Mouse (Mus musculus) small intestine, adult 2 months (tissue): ENCODE measurements around the gene Tns1. TPM values are rescaled to one million over a fixed set of nuclear protein-coding genes. Genes with fewer than 3 reads are reported as not detected.
A peak's percentile ranks its signal among the peaks of the same experiment; 100 is the strongest.

Source experiments
- H3K27ac ChIP-seq: fragments of 200-500 bp; 2 replicates; pipeline ENCODE4 v1.5.1; 2012; ENCODE audit warnings: low read depth, low read length, control low read depth, inconsistent platforms; ENCODE audit not compliant: insufficient read depth
- H3K27me3 ChIP-seq: fragments of 200-500 bp; 2 replicates; pipeline ENCODE4 v1.6.1; 2012; ENCODE audit warnings: mild to moderate bottlenecking, moderate library complexity, low read length, inconsistent platforms; ENCODE audit not compliant: control insufficient read depth, insufficient read depth
- H3K36me3 ChIP-seq: fragments of 200-500 bp; 2 replicates; pipeline ENCODE4 v1.6.1; 2012; ENCODE audit warnings: mild to moderate bottlenecking, low read length, control low read depth, inconsistent platforms; ENCODE audit not compliant: control insufficient read depth, insufficient read depth
- H3K4me1 ChIP-seq: fragments of 200-500 bp; 2 replicates; pipeline ENCODE4 v1.6.1; 2012; ENCODE audit warnings: low read length, inconsistent platforms, mixed read lengths; ENCODE audit not compliant: control insufficient read depth, insufficient read depth, insufficient read length
- H3K4me3 ChIP-seq: fragments of 200-500 bp; 2 replicates; pipeline ENCODE4 v1.5.1; 2012; ENCODE audit warnings: low read depth, mild to moderate bottlenecking, control low read depth, inconsistent platforms, low read length, moderate library complexity
- CTCF ChIP-seq: fragments of 200-500 bp; IDR thresholded peaks from 2 replicates; pipeline ENCODE4 v1.5.1; 2012; ENCODE audit warnings: low read depth, mild to moderate bottlenecking, control low read depth, inconsistent platforms, low read length, moderate library complexity, mixed read lengths; ENCODE audit not compliant: insufficient replicate concordance, insufficient read length; ENCODE audit errors: extremely low read depth
- POLR2A ChIP-seq: fragments of 200-500 bp; IDR thresholded peaks from 2 replicates; pipeline ENCODE4 v1.6.1; 2012; ENCODE audit warnings: low read depth, mild to moderate bottlenecking, control low read depth, inconsistent platforms, low read length, moderate library complexity
- WGBS: fragments of 180-500 bp; shearing (Covaris S2); methylation state at CpG from one replicate; pipeline ENCODE4 v1.1.7; 2018; 5-methylcytosine and 5-hydroxymethylcytosine counted together
- polyA plus RNA-seq: library from polyadenylated mRNA; depleted of rRNA; stranded (reverse); fragments of >200 nt; gene quantifications from 2 replicates; pipeline ENCODE4 v1.2.3, GENCODE M21; 2012

Gene Tns1
- polyA plus RNA-seq, 1 experiment, result 79.6 TPM

DNA sequence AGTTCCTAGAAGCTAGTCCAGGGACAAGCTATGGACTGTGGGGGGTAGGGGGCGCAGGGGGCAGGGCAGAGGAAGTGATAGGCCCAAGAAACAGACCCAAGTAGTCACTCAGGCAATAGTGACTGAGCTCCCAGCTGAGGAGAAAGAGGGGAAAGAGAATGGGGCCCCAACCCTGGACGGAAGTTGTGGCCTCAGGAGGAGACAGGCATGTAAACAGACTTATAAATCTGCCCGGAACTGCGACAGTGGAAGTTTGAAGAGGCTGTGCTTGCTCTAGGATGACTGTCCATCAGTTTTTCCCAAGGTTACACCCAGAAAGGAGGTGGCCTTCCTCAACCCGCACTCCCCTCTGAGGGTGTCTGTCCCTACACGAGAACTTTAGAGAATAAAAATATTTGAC is 99.0 kb downstream of the Tns1 start:
- whole genome bisulfite sequencing, result 20% methylated on average over 6 of the region's 6 CpGs
- TF ChIP-seq POLR2A (no peak), CTCF (no peak)
- Histone ChIP-seq H3K27me3 (no peaks in the 10 kb centered on the region; the same call in 1 of the 2 replicates), H3K4me3 (no peak overlapping the region), H3K4me1 (peaks cover 11% of the 10 kb centered on the region; the same call in 1 of the 2 replicates), H3K36me3 (no peaks in the 10 kb centered on the region), H3K27ac (no peak overlapping the region; the same call in 1 of the 2 replicates)

- Histone ChIP-seq H3K4me3 (no peak overlapping the region), H3K27me3 (no peaks in the 10 kb centered on the region; the same call in 1 of the 2 replicates), H3K27ac (peak overlapping the region; percentile 18; the same call in 1 of the 2 replicates), H3K36me3 (no peaks in the 10 kb centered on the region), H3K4me1 (peaks cover 11% of the 10 kb centered on the region; the same call in 1 of the 2 replicates)
- 53% methylated on average over 10 of the region's 10 CpGs for WGBS
- no peak for TF ChIP-seq CTCF
- TF ChIP-seq POLR2A, result no peak
These were observed 99.6 kb downstream of the Tns1 start for GRCm38 (mm10) chr1:74024452-74025190.

GRCm38 (mm10) chr1:74022998-74023397 is 101.3 kb downstream of the Tns1 start:
- H3K4me3 ChIP-seq, result no peak overlapping the region
- H3K36me3 ChIP-seq, result no peaks in the 10 kb centered on the region
- TF ChIP-seq POLR2A, result no peak
- no peak for TF ChIP-seq CTCF
- 0 out of 2 replicates have a peak overlapping the region, but pooled peaks have one; percentile 5 for H3K27ac ChIP-seq
- H3K4me1 ChIP-seq, result peaks cover 12% of the 10 kb centered on the region; the same call in 1 of the 2 replicates
- no peaks in the 10 kb centered on the region; the same call in 1 of the 2 replicates for H3K27me3 ChIP-seq
- 77% methylated on average over 3 of the region's 3 CpGs for WGBS

- TF ChIP-seq POLR2A, result no peak
- no peak for TF ChIP-seq CTCF
- Histone ChIP-seq H3K4me1 (peaks cover 11% of the 10 kb centered on the region; the same call in 1 of the 2 replicates), H3K27me3 (no peaks in the 10 kb centered on the region; the same call in 1 of the 2 replicates), H3K27ac (no peak overlapping the region), H3K4me3 (no peak overlapping the region), H3K36me3 (no peaks in the 10 kb centered on the region)
- 67% methylated on average over 5 of the region's 5 CpGs for WGBS
These were observed 101.7 kb downstream of the Tns1 start for GRCm38 (mm10) chr1:74022536-74022935.

DNA sequence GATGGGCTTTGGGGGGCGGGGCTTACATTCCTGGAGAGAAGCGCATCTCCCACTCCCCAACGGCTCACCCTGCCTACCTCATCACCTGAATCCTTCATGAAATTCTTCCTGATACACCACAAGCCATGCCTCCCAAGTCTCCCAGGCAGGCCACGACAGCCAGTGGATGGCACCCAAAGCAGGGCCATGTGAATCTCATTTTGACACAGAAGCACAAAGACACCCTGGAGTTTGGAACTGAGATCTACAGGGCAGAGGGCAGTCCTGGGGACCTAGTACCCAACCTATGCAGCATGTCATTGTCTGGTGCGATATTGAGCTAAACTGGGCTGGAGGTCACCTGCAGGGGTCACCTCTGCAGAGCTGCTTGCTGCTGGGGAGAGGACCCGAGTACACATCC is 104.0 kb downstream of the Tns1 start:
- Histone ChIP-seq H3K4me3 (no peak overlapping the region), H3K27me3 (no peaks in the 10 kb centered on the region; the same call in 1 of the 2 replicates), H3K4me1 (peaks cover 9% of the 10 kb centered on the region; the same call in 1 of the 2 replicates), H3K36me3 (no peaks in the 10 kb centered on the region), H3K27ac (no peak overlapping the region)
- 68% methylated on average over 6 of the region's 6 CpGs for WGBS
- no peak for TF ChIP-seq POLR2A
- TF ChIP-seq CTCF, result no peak

- WGBS, result 75% methylated on average over 9 of the region's 9 CpGs
- no peaks in the 10 kb centered on the region for H3K36me3 ChIP-seq
- peak overlapping the region; percentile 58 for H3K27ac ChIP-seq
These were observed 106.7 kb downstream of the Tns1 start for GRCm38 (mm10) chr1:74017399-74018172.

More at GRCm38 (mm10) chr1:74017399-74018172, 106.7 kb downstream of the Tns1 start:
- H3K27me3 ChIP-seq, result no peaks in the 10 kb centered on the region
- H3K4me1 ChIP-seq, result peaks cover 9% of the 10 kb centered on the region; the same call in 1 of the 2 replicates
- TF ChIP-seq POLR2A, result no peak
- TF ChIP-seq CTCF, result no peak
- no peak overlapping the region for H3K4me3 ChIP-seq
